Mouse (Mus musculus): ENCODE data around the gene Egfl6.

GRCm38 (mm10) chrX:166615191-166615590 is 29.7 kb upstream of the Egfl6 start:
- TF ChIP-seq CTCF (IDR thresholded peaks at IDR 0.05; ENCODE audit: low read depth), result no peak
- no peak for TF ChIP-seq EP300 (IDR thresholded peaks at IDR 0.05; ENCODE audit: low read depth)

Data from heart, postnatal 0 days (tissue).